Mouse (Mus musculus) liver, embryonic 14.5 days (tissue): ENCODE measurements around the gene Efhc1.

Experiments
- CTCF ChIP-seq: IDR thresholded peaks from 2 replicates; pipeline ENCODE4 v1.5.1; 2016; ENCODE audit warnings: antibody characterized with exemption, low read depth, control low read depth
- EP300 ChIP-seq: IDR thresholded peaks from 2 replicates; pipeline ENCODE4 v1.6.1; 2016; ENCODE audit warnings: antibody characterized with exemption, low read depth

GRCm38 (mm10) chr1:20969642-20970041, 18.2 kb downstream of the Efhc1 start:
- no peak for TF ChIP-seq CTCF
- TF ChIP-seq EP300: no peak
